8 mouse cellular contexts compared by ENCODE assay signal in the genomic region with DNA sequence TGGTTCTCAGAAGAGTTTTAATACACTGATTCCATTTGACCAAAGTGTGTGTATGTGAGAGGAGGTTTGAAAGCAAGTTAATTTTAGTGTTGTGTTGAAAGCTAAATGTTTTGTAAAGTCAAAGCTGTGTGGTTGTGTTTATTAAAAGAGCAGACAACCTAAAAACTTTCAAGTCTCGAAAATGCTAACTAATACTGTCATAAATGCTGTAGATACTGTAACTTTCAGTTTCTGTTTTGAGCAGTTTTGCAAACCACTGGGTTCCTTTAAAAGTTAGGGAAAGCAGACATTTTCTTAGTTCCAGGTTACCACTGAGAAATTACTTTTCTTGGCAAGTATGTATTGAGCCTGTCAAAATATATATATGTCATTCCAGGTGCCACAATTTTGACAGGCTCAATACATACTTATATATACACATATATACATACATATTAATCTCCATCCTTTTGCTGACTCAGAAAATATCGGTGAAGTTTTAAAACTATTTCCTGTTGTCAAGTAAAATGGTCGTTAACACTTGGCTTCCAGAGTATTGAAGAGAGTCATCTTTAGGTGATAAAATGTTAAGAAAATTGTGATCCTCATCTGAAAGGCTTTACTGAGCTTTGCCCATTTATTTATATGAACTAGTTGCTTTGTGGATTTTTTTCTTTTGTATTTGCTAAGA. TPM values are rescaled to one million over a fixed set of nuclear protein-coding genes. Genes with fewer than 3 reads are reported as not detected.
DNase-seq lines count a peak whose midpoint lies in the region; ATAC-seq and TF ChIP-seq lines count a peak whose summit lies in the region.

No protein-coding gene starts in this region.

- no peak for TF ChIP-seq POLR2A in ES-Bruce4 (IDR thresholded peaks at IDR 0.05; ENCODE audit: insufficient read depth, low read length)

- H3K4me1 ChIP-seq in heart, embryonic 13.5 days, result peaks cover 25% of the 10 kb centered on the region
- peaks cover 2% of the 10 kb centered on the region for H3K4me1 ChIP-seq in ES-Bruce4 (ENCODE audit: control insufficient read depth, insufficient read depth, low read length)
- H3K4me1 ChIP-seq in forebrain, postnatal 0 days (ENCODE audit: insufficient read depth), result 0 out of 2 replicates have a peak, but pooled peaks cover 6% of the 10 kb centered on the region
- peaks cover 30% of the 10 kb centered on the region for H3K4me1 ChIP-seq in midbrain, embryonic 10.5 days

- peak overlapping the region; percentile 98 for H3K9ac ChIP-seq in heart, embryonic 13.5 days
- peak overlapping the region; percentile 91 for H3K9ac ChIP-seq in ES-Bruce4 (ENCODE audit: low read depth, poor library complexity, severe bottlenecking)
- peak overlapping the region; percentile 71 for H3K9ac ChIP-seq in forebrain, postnatal 0 days

- H3K27me3 ChIP-seq in heart, embryonic 13.5 days (replicated peaks), result no peaks in the 10 kb centered on the region
- no peaks in the 10 kb centered on the region for H3K27me3 ChIP-seq in ES-Bruce4 (ENCODE audit: control insufficient read depth, insufficient read depth, low read length, poor library complexity, severe bottlenecking)
- H3K27me3 ChIP-seq in forebrain, postnatal 0 days (ENCODE audit: insufficient read depth, low read length), result no peaks in the 10 kb centered on the region
- no peaks in the 10 kb centered on the region for H3K27me3 ChIP-seq in midbrain, embryonic 10.5 days (ENCODE audit: low read depth, poor library complexity, severe bottlenecking)

- H3K4me2 ChIP-seq in heart, embryonic 13.5 days, result peak overlapping the region; percentile 96
- peak overlapping the region; percentile 67 for H3K4me2 ChIP-seq in forebrain, postnatal 0 days (ENCODE audit: low read depth)

- no peak for DNase-seq in heart, postnatal 14 days
- no peak for DNase-seq in forebrain, postnatal 0 days
- no peak for DNase-seq in midbrain, embryonic 10.5 days (ENCODE audit: low spot score)
- DNase-seq in cerebellum, adult 11 months, result no peak
- DNase-seq in retina, postnatal 1 day, result no peak
- DNase-seq in ovary, postnatal 36 days (ENCODE audit: low spot score), result no peak

- TF ChIP-seq CTCF in ES-Bruce4 (IDR thresholded peaks at IDR 0.05; ENCODE audit: low read depth, low read length), result no peak
- TF ChIP-seq CTCF in forebrain, postnatal 0 days (IDR thresholded peaks at IDR 0.05; ENCODE audit: low read depth), result no peak

- WGBS in heart, embryonic 13.5 days, result 49% methylated on average over 3 of the region's 3 CpGs
- WGBS in forebrain, postnatal 0 days, result 79% methylated on average over 3 of the region's 3 CpGs
- 79% methylated on average over 3 of the region's 3 CpGs for WGBS in midbrain, embryonic 10.5 days

- peak overlapping the region; percentile 69 for H3K27ac ChIP-seq in heart, embryonic 13.5 days (replicated peaks)
- no peak overlapping the region for H3K27ac ChIP-seq in ES-Bruce4 (ENCODE audit: insufficient read depth, low read length)
- H3K27ac ChIP-seq in forebrain, postnatal 0 days (ENCODE audit: low read depth, low read length), result no peak overlapping the region
- peak overlapping the region; percentile 81; the same call in 1 of the 2 replicates for H3K27ac ChIP-seq in midbrain, embryonic 10.5 days (replicated peaks)

- intact Hi-C loops in heart, postnatal 14 days (cut with DNase I), result loop anchor here (5.0 kb wide), 2 partner anchors 46 to 96 kb away; partner anchors contain the start of gene Atxn7l2

- H3K9me3 ChIP-seq in heart, embryonic 13.5 days, result no peaks in the 10 kb centered on the region
- H3K9me3 ChIP-seq in ES-Bruce4 (replicated peaks; ENCODE audit: control insufficient read depth, insufficient read depth, low read length, poor library complexity, severe bottlenecking), result no peaks in the 10 kb centered on the region
- H3K9me3 ChIP-seq in forebrain, postnatal 0 days (ENCODE audit: low read length), result no peaks in the 10 kb centered on the region
- H3K9me3 ChIP-seq in midbrain, embryonic 10.5 days (replicated peaks), result no peaks in the 10 kb centered on the region

- H3K36me3 ChIP-seq in heart, embryonic 13.5 days, result peaks cover 12% of the 10 kb centered on the region
- peaks cover 15% of the 10 kb centered on the region for H3K36me3 ChIP-seq in ES-Bruce4 (ENCODE audit: control insufficient read depth, insufficient read depth, low read length, poor library complexity, severe bottlenecking)
- peaks cover 8% of the 10 kb centered on the region for H3K36me3 ChIP-seq in forebrain, postnatal 0 days (ENCODE audit: insufficient read depth)
- peaks cover 14% of the 10 kb centered on the region for H3K36me3 ChIP-seq in midbrain, embryonic 10.5 days

- no peak for ATAC-seq in heart, embryonic 13.5 days (ENCODE audit: extremely low read depth, insufficient number of reproducible peaks, low FRiP score, low TSS enrichment)
- no peak for ATAC-seq in forebrain, postnatal 0 days

- no peak for TF ChIP-seq EP300 in ES-Bruce4 (IDR thresholded peaks at IDR 0.05; ENCODE audit: insufficient read depth, low read depth, low read length)

- H3K4me3 ChIP-seq in heart, embryonic 13.5 days, result peak overlapping the region; percentile 99
- H3K4me3 ChIP-seq in ES-Bruce4 (ENCODE audit: low read depth, low read length), result peak overlapping the region; percentile 94
- peak overlapping the region; percentile 94 for H3K4me3 ChIP-seq in forebrain, postnatal 0 days (ENCODE audit: low read depth, low read length)
- peak overlapping the region; percentile 99 for H3K4me3 ChIP-seq in midbrain, embryonic 10.5 days

RNA-seq across cellular contexts. Expression of gene Psma5, which starts 1.2 kb away (rescaled TPM):
- 213 and 243 TPM in 2 replicates for polyA plus RNA-seq in heart, embryonic 13.5 days (2015; fragmentation: Nextera tagmentation; extraction: Ambion mirVana)
- 10 to 100 TPM; 58.9 to 62.4 TPM for total RNA-seq in heart, postnatal 14 days (2021)
- 159 and 168 TPM in 2 replicates for polyA plus RNA-seq in ES-Bruce4 (2011; ENCODE audit: insufficient read depth, insufficient read length, low read depth, missing spikeins)
- total RNA-seq in forebrain, postnatal 0 days (2014; rRNA removed), result 134 and 189 TPM in 2 replicates
- 239 and 278 TPM in 2 replicates for polyA plus RNA-seq in forebrain, postnatal 0 days (2015; fragmentation: Nextera tagmentation; extraction: Ambion mirVana)
- 299 and 349 TPM in 2 replicates for polyA plus RNA-seq in midbrain, embryonic 10.5 days (2016; fragmentation: Nextera tagmentation; extraction: Ambion mirVana)

RNA-seq across cellular contexts. Expression of gene Sort1, which starts 25.9 kb away (rescaled TPM):
- 8.9 and 11.9 TPM in 2 replicates for polyA plus RNA-seq in heart, embryonic 13.5 days (2015; fragmentation: Nextera tagmentation; extraction: Ambion mirVana)
- total RNA-seq in heart, postnatal 14 days (2021), result 10 to 100 TPM; 19.8 to 24.1 TPM
- polyA plus RNA-seq in ES-Bruce4 (2011; ENCODE audit: insufficient read depth, insufficient read length, low read depth, missing spikeins), result 21.5 and 25.6 TPM in 2 replicates
- 61.9 and 69.0 TPM in 2 replicates for total RNA-seq in forebrain, postnatal 0 days (2014; rRNA removed)
- 11.3 and 12.9 TPM in 2 replicates for polyA plus RNA-seq in forebrain, postnatal 0 days (2015; fragmentation: Nextera tagmentation; extraction: Ambion mirVana)
- 10.8 and 15.6 TPM in 2 replicates for polyA plus RNA-seq in midbrain, embryonic 10.5 days (2016; fragmentation: Nextera tagmentation; extraction: Ambion mirVana)

RNA-seq across cellular contexts. Expression of gene Sypl2, which starts 31.5 kb away (rescaled TPM):
- 2.4 and 3.2 TPM in 2 replicates for polyA plus RNA-seq in heart, embryonic 13.5 days (2015; fragmentation: Nextera tagmentation; extraction: Ambion mirVana)
- total RNA-seq in heart, postnatal 14 days (2021), result under 1 TPM; 0.36 to 0.46 TPM
- not detected in 2 replicates for polyA plus RNA-seq in ES-Bruce4 (2011; ENCODE audit: insufficient read depth, insufficient read length, low read depth, missing spikeins)
- total RNA-seq in forebrain, postnatal 0 days (2014; rRNA removed), result 0.29 and 1.0 TPM in 2 replicates
- 0.42 and 0.70 TPM in 2 replicates for polyA plus RNA-seq in forebrain, postnatal 0 days (2015; fragmentation: Nextera tagmentation; extraction: Ambion mirVana)
- polyA plus RNA-seq in midbrain, embryonic 10.5 days (2016; fragmentation: Nextera tagmentation; extraction: Ambion mirVana), result 0.42 and 0.88 TPM in 2 replicates

RNA-seq across cellular contexts. Expression of gene Atxn7l2, which starts 47.2 kb away (rescaled TPM):
- 7.5 and 8.7 TPM in 2 replicates for polyA plus RNA-seq in heart, embryonic 13.5 days (2015; fragmentation: Nextera tagmentation; extraction: Ambion mirVana)
- 1 to 10 TPM; 2.9 to 3.0 TPM for total RNA-seq in heart, postnatal 14 days (2021)
- 4.3 and 9.2 TPM in 2 replicates for polyA plus RNA-seq in ES-Bruce4 (2011; ENCODE audit: insufficient read depth, insufficient read length, low read depth, missing spikeins)
- 22.0 and 23.4 TPM in 2 replicates for total RNA-seq in forebrain, postnatal 0 days (2014; rRNA removed)
- polyA plus RNA-seq in forebrain, postnatal 0 days (2015; fragmentation: Nextera tagmentation; extraction: Ambion mirVana), result 18.1 and 20.7 TPM in 2 replicates
- polyA plus RNA-seq in midbrain, embryonic 10.5 days (2016; fragmentation: Nextera tagmentation; extraction: Ambion mirVana), result 18.1 and 23.5 TPM in 2 replicates

RNA-seq across cellular contexts. Expression of gene Cyb561d1, which starts 57.0 kb away (rescaled TPM):
- 2.3 and 3.1 TPM in 2 replicates for polyA plus RNA-seq in heart, embryonic 13.5 days (2015; fragmentation: Nextera tagmentation; extraction: Ambion mirVana)
- total RNA-seq in heart, postnatal 14 days (2021), result 1 to 10 TPM; 5.0 to 5.1 TPM
- 3.3 and 3.7 TPM in 2 replicates for polyA plus RNA-seq in ES-Bruce4 (2011; ENCODE audit: insufficient read depth, insufficient read length, low read depth, missing spikeins)
- total RNA-seq in forebrain, postnatal 0 days (2014; rRNA removed), result 4.1 and 5.4 TPM in 2 replicates
- 3.3 and 4.5 TPM in 2 replicates for polyA plus RNA-seq in forebrain, postnatal 0 days (2015; fragmentation: Nextera tagmentation; extraction: Ambion mirVana)
- polyA plus RNA-seq in midbrain, embryonic 10.5 days (2016; fragmentation: Nextera tagmentation; extraction: Ambion mirVana), result 4.9 and 5.0 TPM in 2 replicates

Comparison
In these comparisons a context has a peak if more than half of its experiments do, and no peak if none do; other contexts are left out.
1. H3K27ac ChIP-seq: peak in heart, embryonic 13.5 days (single experiment) and midbrain, embryonic 10.5 days (single experiment); none in ES-Bruce4 (single experiment) and forebrain, postnatal 0 days (single experiment).
2. Peak in every context shown above with its lines, with median percentiles within 50 percentile points of each other: H3K4me3 ChIP-seq and H3K9ac ChIP-seq.